Mouse (Mus musculus): ENCODE results near the gene Olfr69. TPM values are rescaled to one million over a fixed set of nuclear protein-coding genes. Genes with fewer than 3 reads are reported as not detected.
"Not testable (repeated sequence)": the region's sequence is repeated elsewhere in the genome, so short reads cannot be mapped to it uniquely, and the experiment has no call there.

The Olfr69 gene
- not detected in 2 replicates for polyA plus RNA-seq (2016; fragmentation: Nextera tagmentation; extraction: Ambion mirVana)

DNA sequence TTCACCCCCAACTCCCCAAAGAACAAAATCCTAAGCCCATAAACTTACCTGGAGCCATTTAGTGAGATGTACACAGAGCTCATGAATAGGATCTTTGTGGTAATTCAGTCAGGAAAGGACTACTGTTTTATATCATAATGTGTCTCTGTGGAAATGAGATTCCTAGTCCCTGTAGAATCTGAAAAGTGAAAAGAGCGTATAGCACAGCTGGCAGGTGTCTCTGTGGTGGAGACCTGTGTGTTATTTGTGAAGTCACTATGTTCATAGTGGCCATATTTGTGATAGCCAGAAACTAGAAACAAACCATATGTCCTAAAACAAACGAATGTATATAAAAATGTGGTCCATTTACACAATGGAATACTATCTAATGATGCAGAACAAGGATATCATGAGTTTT is at the start of gene Olfr69:
Gene Olfr69, minus strand, starts transcription at position 101 of the 400 bp plus-strand sequence.
- Histone ChIP-seq H3K4me2 (no peak within 1 kb of the TSS), H3K36me3 (no peaks in the 10 kb centered on the region), H3K27me3 (replicated peaks) (no peaks in the 10 kb centered on the region; the same call in 1 of the 2 replicates), H3K9ac (no peak within 1 kb of the TSS), H3K4me1 (no peaks in the 10 kb centered on the region), H3K9me3 (replicated peaks) (no peaks in the 10 kb centered on the region), H3K27ac (no peak within 1 kb of the TSS), H3K4me3 (no peak within 1 kb of the TSS)
- 67% methylated on average over 2 of the region's 2 CpGs for WGBS (ENCODE audit: insufficient replicate concordance)
- ATAC-seq: no peak

DNA sequence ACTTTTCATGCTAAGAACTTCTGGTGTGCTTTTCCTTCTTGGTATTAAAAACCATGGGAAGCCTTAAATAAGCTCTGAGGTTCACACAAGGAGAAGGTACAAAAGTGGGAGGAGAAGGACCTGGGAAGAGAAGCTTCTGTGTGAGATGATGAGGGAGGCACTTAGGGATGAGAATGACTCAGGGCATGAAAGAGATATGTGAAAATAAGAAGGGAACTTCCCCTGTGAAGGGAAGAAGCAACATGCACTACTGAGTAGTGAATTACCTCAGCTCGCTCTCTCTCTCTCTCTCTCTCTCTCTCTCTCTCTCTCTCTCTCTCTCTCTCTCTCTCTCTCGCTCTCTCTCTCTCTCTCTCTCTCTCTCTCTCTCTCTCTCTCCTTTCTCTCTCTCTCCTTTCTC is 43.7 kb upstream of the Olfr69 start:
- WGBS (ENCODE audit: insufficient replicate concordance): no CpG with 5 or more reads among the region's 2 CpGs
- not testable (repeated sequence) for H3K9me3 ChIP-seq (replicated peaks); H3K36me3 ChIP-seq; H3K27me3 ChIP-seq (replicated peaks); ATAC-seq
- peak overlapping the region; percentile 41 for H3K4me3 ChIP-seq
- H3K4me2 ChIP-seq: peak overlapping the region; percentile 67
- peaks cover 24% of the 10 kb centered on the region for H3K4me1 ChIP-seq
- H3K27ac ChIP-seq: peak overlapping the region; percentile 96
- H3K9ac ChIP-seq: peak overlapping the region; percentile 78

DNA sequence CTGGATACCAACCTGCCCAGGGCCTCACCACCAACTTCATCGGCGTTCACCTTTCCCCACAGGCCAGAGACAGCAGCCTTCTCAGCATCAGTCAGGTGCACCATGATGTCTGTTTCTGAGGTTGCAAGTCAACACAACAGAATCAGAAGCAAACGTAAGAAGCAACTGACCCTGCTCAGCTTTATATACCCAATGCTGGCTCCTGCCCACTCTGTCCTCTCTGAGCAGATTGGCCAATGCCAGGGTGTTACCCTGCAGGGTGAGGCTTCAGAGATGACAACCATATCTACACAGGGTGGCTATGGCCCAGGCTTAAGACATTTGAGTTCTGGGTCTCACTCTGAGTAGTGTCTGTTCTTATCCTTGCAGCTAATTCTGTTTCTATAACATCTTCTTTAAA is 42.4 kb upstream of the Olfr69 start, which contains the start of gene Hbb-bt:
Gene Hbb-bt, minus strand, starts transcription at position 231 of the 400 bp plus-strand sequence.
- WGBS (ENCODE audit: insufficient replicate concordance): 47% methylated on average over 3 of the region's 3 CpGs
- no peaks in the 10 kb centered on the region for H3K27me3 ChIP-seq (replicated peaks)
- H3K27ac ChIP-seq: peak within 1 kb of the TSS; percentile 96
- peak within 1 kb of the TSS; percentile 67 for H3K4me2 ChIP-seq
- peak within 1 kb of the TSS; percentile 78 for H3K9ac ChIP-seq
- H3K36me3 ChIP-seq: no peaks in the 10 kb centered on the region
- peak within 1 kb of the TSS; percentile 58 for H3K4me3 ChIP-seq
- H3K9me3 ChIP-seq (replicated peaks): no peaks in the 10 kb centered on the region
- ATAC-seq: peak; percentile 83
- H3K4me1 ChIP-seq: peaks cover 37% of the 10 kb centered on the region

DNA sequence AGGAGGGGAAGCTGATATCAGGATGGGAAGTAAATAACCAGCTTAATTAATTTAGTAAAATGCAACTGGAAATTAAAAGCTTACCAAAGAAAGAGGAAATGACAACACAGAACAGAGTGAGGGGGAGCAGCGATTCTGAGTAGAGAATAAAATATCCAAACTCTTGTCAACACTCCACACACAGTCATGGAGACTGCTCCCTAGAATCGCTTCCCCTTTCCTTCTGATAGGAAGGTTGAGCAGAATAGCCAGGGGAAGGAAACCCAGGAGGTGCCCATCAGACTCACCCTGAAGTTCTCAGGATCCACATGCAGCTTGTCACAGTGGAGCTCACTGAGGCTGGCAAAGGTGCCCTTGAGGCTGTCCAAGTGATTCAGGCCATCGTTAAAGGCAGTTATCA is 41.8 kb upstream of the Olfr69 start:
- not testable (repeated sequence) for H3K9ac ChIP-seq; H3K27ac ChIP-seq; H3K27me3 ChIP-seq (replicated peaks); H3K9me3 ChIP-seq (replicated peaks); H3K4me2 ChIP-seq; ATAC-seq; H3K36me3 ChIP-seq
- H3K4me3 ChIP-seq: peak overlapping the region; percentile 58
- no CpG with 5 or more reads among the region's 3 CpGs for WGBS (ENCODE audit: insufficient replicate concordance)
- H3K4me1 ChIP-seq: peaks cover 40% of the 10 kb centered on the region

DNA sequence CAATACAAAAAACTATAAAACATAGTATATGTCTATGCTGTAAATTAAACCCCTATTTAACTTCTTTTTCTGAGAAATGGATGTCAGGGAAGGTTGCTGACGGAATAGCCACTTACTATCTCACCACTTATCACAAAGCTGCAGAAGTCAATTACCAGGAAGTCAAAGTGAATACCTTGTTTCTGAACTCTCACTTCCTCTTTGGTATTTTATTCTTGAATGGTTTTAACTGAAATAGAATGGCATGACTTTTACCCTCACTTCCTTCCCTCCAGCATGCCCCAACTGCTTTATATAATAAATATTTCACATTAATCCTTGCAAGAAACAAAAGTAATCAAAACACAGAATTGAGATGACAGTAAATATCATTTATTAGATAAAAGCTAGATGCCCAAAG is 40.8 kb upstream of the Olfr69 start:
- Histone ChIP-seq H3K4me2 (peak overlapping the region; percentile 63), H3K27me3 (replicated peaks) (no peaks in the 10 kb centered on the region), H3K4me1 (peaks cover 50% of the 10 kb centered on the region), H3K4me3 (peak overlapping the region; percentile 63), H3K9ac (peak overlapping the region; percentile 78), H3K27ac (peak overlapping the region; percentile 99), H3K36me3 (no peaks in the 10 kb centered on the region), H3K9me3 (replicated peaks) (no peaks in the 10 kb centered on the region)
- peak; percentile 5; the same call in 1 of the 2 replicates for ATAC-seq
- WGBS (ENCODE audit: insufficient replicate concordance): 9% methylated on average over 1 of the region's 1 CpGs

DNA sequence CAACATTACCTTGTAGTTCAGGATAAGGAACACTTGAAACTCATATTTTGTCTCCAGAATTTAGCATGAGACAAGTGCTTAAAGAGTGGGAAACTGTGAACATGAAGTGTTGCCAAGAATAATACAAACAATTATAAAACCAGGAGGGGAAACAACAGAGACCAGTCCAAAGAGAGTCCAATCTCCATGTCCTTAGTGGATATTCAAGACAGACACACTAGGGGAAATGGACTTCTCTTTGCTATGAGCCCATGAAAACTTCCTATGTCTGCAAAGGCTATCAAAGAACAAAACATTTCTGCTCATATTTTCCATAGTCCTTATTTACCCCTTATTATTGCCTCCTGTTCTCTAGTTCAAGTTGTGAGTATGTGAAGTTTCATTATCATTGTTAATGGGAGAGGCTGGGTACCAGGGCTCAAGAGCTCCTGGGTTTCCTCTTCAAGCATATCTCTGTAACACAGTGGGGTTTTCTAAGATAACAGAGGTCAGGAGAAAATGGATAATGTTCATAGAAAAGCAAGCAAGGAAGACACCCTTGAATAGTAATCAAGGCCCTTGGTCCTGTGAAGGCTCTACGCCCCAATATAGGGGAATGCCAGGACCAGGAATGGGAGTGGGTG is 39.9 kb upstream of the Olfr69 start:
- Histone ChIP-seq H3K4me1 (peaks cover 57% of the 10 kb centered on the region), H3K27ac (peak overlapping the region; percentile 95), H3K4me3 (peak overlapping the region; percentile 36), H3K9me3 (replicated peaks) (no peaks in the 10 kb centered on the region), H3K27me3 (replicated peaks) (no peaks in the 10 kb centered on the region), H3K9ac (peak overlapping the region; percentile 68), H3K4me2 (peak overlapping the region; percentile 65), H3K36me3 (no peaks in the 10 kb centered on the region)
- WGBS (ENCODE audit: insufficient replicate concordance): 8% methylated on average over 1 of the region's 1 CpGs
- ATAC-seq: peak; percentile 73

DNA sequence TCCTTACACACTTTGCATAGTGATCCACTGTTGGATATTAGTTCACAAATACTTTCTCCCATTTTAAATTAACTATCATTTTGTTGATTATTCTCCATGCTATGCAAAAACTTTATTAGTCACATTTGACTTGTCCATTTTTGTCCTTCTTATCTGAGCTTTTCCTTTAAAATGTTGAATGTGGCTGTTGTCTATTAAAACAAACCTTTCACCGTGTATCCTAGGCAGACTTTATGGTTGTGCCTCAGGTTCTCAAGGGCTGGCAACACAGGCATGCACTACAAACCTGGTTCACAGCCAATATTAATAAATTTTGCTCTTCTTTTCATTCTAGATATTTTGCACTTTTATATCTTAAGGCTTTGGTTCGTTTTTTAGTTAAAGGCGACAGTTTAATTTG is 39.4 kb upstream of the Olfr69 start:
- peak; percentile 21; the same call in 1 of the 2 replicates for ATAC-seq
- Histone ChIP-seq H3K4me3 (peak overlapping the region; percentile 30), H3K4me2 (peak overlapping the region; percentile 65), H3K27me3 (replicated peaks) (no peaks in the 10 kb centered on the region), H3K27ac (peak overlapping the region; percentile 95), H3K9ac (peak overlapping the region; percentile 68; the same call in 1 of the 2 replicates), H3K36me3 (no peaks in the 10 kb centered on the region), H3K9me3 (replicated peaks) (no peaks in the 10 kb centered on the region), H3K4me1 (peaks cover 52% of the 10 kb centered on the region)
- WGBS (ENCODE audit: insufficient replicate concordance): 37% methylated on average over 3 of the region's 3 CpGs

DNA sequence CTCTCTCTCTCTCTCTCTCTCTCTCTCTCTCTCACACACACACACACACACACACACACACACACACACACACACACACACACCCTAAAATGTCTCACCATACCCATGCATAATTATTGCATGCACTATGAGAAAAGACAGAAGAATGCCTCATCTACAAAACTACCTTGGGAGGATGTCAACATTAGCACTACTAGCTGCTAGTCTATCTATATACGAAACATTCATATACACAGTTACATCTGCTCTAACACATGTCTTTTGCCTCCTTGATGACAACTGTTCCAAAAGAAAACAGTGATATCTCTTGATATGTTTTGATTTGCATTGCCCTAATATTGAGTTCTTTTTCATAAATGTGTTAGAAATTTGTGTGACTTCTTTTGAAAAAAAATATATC is 38.9 kb upstream of the Olfr69 start:
- 46% methylated on average over 1 of the region's 1 CpGs for WGBS (ENCODE audit: insufficient replicate concordance)
- Histone ChIP-seq H3K36me3 (no peaks in the 10 kb centered on the region), H3K9ac (peak overlapping the region; percentile 68), H3K4me2 (peak overlapping the region; percentile 65), H3K27me3 (replicated peaks) (no peaks in the 10 kb centered on the region), H3K9me3 (replicated peaks) (no peaks in the 10 kb centered on the region), H3K4me1 (peaks cover 48% of the 10 kb centered on the region), H3K27ac (peak overlapping the region; percentile 95), H3K4me3 (peak overlapping the region; percentile 30)
- ATAC-seq: no peak

DNA sequence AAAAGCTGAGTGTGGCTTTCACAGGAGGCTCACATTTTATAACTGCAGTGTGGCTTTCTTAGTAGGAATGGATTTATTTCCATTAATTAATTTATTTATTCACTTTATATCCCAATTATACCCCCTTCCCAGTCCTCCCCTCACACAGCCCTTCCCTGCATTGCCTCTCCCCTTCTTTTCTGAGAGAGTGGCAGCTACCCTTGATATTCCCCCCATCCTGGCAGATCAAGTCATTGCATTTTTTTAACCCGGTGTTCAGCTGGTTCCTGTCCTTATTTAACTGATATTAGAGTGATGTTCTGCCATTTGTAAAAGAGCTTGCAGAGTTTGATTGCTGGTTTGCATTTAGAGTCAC is 38.4 kb upstream of the Olfr69 start:
- Histone ChIP-seq H3K4me1 (peaks cover 44% of the 10 kb centered on the region), H3K27me3 (replicated peaks) (no peaks in the 10 kb centered on the region), H3K9ac (peak overlapping the region; percentile 68), H3K9me3 (replicated peaks) (no peaks in the 10 kb centered on the region), H3K27ac (peak overlapping the region; percentile 95), H3K4me3 (peak overlapping the region; percentile 30), H3K4me2 (peak overlapping the region; percentile 65), H3K36me3 (no peaks in the 10 kb centered on the region)
- no peak for ATAC-seq
- WGBS (ENCODE audit: insufficient replicate concordance): 20% methylated on average over 1 of the region's 1 CpGs

DNA sequence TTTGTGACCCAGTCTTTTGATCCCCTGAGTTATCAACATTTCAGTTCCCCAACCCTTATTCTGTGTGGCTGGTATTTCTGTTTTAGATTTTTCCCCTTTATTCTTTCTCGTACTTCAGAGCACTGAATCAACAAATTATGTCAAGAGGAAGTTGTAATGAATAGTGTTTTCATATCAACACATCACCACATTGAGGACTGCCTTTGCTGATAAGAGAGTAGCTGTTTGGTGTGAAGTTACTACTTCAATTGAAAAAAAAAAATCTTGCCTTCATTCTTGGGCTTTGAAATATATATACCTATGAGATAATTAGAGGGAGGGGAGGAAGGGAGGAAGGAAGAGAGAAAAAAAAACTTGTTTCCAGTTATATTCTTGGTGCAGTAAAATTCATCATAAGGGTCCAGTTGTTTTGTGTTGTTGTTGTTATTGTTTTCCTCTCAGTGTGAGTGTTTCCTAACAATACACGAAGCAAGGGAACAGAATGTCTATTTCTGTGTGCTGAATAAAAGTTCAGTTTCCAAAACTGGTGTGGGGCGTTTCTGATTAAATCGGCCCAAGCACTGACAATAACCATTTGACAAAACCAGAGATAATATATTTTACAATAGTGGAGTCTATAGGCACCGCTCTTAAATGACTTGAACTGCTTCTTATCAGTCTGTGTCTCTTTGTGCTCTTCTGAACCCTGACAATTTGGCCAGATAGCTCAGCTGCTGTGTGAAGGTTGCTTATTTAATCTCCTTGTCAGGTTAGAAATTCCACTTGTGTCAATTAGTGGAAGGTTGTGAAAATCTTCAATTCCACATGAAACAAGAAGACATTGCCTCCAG is 37.8 kb upstream of the Olfr69 start:
- Histone ChIP-seq H3K9me3 (replicated peaks) (no peaks in the 10 kb centered on the region), H3K9ac (peak overlapping the region; percentile 68), H3K4me3 (peak overlapping the region; percentile 30), H3K27me3 (replicated peaks) (no peaks in the 10 kb centered on the region), H3K27ac (peak overlapping the region; percentile 95), H3K4me1 (peaks cover 44% of the 10 kb centered on the region), H3K36me3 (no peaks in the 10 kb centered on the region), H3K4me2 (peak overlapping the region; percentile 65)
- WGBS (ENCODE audit: insufficient replicate concordance): 6% methylated on average over 5 of the region's 5 CpGs
- ATAC-seq: no peak

DNA sequence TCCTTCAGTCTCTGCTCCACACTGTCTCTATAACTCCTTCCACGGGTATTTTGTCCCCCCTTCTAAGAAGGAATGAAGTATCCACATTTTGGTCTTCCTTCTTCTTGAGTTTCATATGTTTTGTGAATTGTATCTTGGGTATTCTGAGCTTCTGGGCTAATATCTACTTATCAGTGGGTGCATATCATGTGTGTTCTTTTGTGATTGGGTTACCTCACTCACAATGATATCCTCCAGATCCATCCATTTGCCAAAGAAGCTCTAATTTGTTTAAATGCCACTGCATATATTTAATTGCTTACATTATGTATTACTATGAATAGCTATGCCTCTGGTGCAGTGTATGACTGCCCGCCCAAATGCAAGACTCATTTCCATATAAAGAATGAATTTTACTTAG is 36.7 kb upstream of the Olfr69 start:
- Histone ChIP-seq H3K4me1 (peaks cover 41% of the 10 kb centered on the region), H3K27ac (peak overlapping the region; percentile 89), H3K4me2 (peak overlapping the region; percentile 36), H3K9ac (peak overlapping the region; percentile 63)
- not testable (repeated sequence) for H3K36me3 ChIP-seq; H3K27me3 ChIP-seq (replicated peaks); ATAC-seq; H3K4me3 ChIP-seq; H3K9me3 ChIP-seq (replicated peaks)
- WGBS (ENCODE audit: insufficient replicate concordance): 44% methylated on average over 2 of the region's 2 CpGs

DNA sequence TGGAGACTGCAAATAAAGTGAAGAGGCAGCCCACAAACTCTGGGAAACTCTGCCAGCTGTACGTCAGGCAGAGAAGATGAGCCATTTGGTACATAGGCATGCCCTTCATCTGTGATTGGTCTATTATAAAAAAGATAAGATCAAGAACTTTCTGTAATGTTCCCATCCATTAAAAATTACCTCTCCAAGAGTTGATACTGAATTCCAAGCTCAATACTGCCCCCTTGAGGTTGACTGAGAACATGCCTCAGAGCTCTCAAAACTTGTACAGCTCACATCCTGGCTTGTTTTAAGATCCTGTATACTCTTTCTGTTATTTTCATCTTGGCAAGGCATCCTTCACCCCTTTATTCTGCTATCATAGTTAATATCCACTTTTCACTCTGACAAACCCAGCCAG is 35.5 kb upstream of the Olfr69 start:
- Histone ChIP-seq H3K27me3 (replicated peaks) (no peaks in the 10 kb centered on the region), H3K4me3 (no peak overlapping the region), H3K9ac (peak overlapping the region; percentile 40), H3K4me1 (peaks cover 41% of the 10 kb centered on the region), H3K4me2 (no peak overlapping the region), H3K36me3 (no peaks in the 10 kb centered on the region), H3K9me3 (replicated peaks) (no peaks in the 10 kb centered on the region), H3K27ac (peak overlapping the region; percentile 75)
- 55% methylated on average over 1 of the region's 1 CpGs for WGBS (ENCODE audit: insufficient replicate concordance)
- no peak for ATAC-seq
